Mouse (Mus musculus) activated CD4-positive, CD25-positive, alpha-beta regulatory T cell, adult 9 weeks (primary cell): ENCODE results near the gene Timd2. TPM values are rescaled to one million over a fixed set of nuclear protein-coding genes. Genes with fewer than 3 reads are reported as not detected.

Source experiments
- polyA plus RNA-seq: library from polyadenylated mRNA; unstranded; fragments of 100-300 nt; shearing (Covaris generic); gene quantifications from one replicate; pipeline ENCODE4 v1.2.1, GENCODE M21; 2017

The Timd2 gene
- not detected for polyA plus RNA-seq

GRCm38 (mm10) chr11:46706664-46707356, at the start of gene Timd2:
TSS of gene Timd2 (minus strand) at chr11:46707061.

DNA sequence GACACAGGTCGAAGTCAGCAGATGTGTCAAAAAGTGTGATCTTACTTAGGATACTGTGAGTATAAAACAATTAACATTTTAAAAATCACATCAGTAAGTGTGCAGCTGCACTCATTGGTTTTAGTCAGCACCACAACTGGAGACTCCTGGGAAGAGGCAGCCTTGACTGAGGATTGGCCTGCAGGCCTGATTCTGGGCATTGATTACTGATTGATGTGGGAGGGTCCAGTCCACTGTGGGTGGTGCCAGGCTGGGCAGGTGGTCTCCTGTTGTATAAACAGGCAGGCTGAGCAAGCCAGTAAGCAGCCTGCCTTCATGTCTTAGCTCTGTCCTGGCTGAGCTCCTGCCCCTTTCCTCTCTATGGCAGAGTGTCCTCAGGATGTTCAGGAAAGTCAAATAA, 28.2 kb upstream of the Timd2 start, which contains the start of gene Havcr1:
Gene Havcr1, plus strand, starts transcription at position 5 of the 400 bp plus-strand sequence.

GRCm38 (mm10) chr11:46629211-46629795, 77.6 kb downstream of the Timd2 start, which contains the start of gene Dppa1:
TSS of gene Dppa1 (minus strand) at chr11:46629261.

Other genes starting within 250 kb of the Timd2 start
- 1.7 TPM for gene Gm12169, start 182.8 kb downstream of the Timd2 start, polyA plus RNA-seq
- not detected for gene BC053393, start 135.5 kb downstream of the Timd2 start, polyA plus RNA-seq
- gene Dppa1, start 77.8 kb downstream of the Timd2 start, polyA plus RNA-seq: not detected
- gene Havcr1, start 28.0 kb upstream of the Timd2 start, polyA plus RNA-seq: not detected
- 0.33 TPM for gene Timd4, start 103.7 kb upstream of the Timd2 start, polyA plus RNA-seq